Mouse (Mus musculus): Measurements from ENCODE around the gene Tnfaip2.

GRCm38 (mm10) chr12:111451561-111451960 is 9.3 kb downstream of the Tnfaip2 start:
- TF ChIP-seq EP300 (IDR thresholded peaks at IDR 0.05; ENCODE audit: insufficient read depth, low read depth, low read length) (no peak), CTCF (IDR thresholded peaks at IDR 0.05; ENCODE audit: low read depth, low read length) (no peak)
